Mouse (Mus musculus) cerebral cortex, adult 2 months (tissue): ENCODE results near the gene Clcnka.

Source experiments
- WGBS: fragments of 180-500 bp; shearing (Covaris S2); methylation state at CpG from one replicate; pipeline ENCODE4 v1.1.7; 2018; 5-methylcytosine and 5-hydroxymethylcytosine counted together

Gene Clcnka

DNA sequence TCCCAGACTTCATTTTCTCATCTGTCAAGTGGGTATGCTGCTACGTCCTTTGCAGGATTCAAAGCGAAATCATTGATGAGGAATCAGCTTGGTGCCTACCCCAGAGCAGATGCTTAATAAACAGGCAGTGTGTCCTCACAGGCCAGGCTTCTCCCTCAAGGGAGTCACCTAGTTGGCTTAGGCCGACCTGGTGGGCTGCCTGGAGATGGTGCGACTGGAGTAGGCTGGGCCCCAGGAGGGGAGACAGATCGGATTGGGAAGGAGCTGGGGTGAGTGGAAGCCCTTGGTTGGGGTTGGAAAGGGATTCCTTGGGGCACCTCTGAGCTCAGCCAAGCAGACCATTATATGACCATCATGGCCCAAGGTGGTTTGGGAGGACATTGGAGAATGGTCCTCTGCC lies 26.1 kb downstream of the Clcnka start:
- 96% methylated on average over 5 of the region's 5 CpGs for WGBS

DNA sequence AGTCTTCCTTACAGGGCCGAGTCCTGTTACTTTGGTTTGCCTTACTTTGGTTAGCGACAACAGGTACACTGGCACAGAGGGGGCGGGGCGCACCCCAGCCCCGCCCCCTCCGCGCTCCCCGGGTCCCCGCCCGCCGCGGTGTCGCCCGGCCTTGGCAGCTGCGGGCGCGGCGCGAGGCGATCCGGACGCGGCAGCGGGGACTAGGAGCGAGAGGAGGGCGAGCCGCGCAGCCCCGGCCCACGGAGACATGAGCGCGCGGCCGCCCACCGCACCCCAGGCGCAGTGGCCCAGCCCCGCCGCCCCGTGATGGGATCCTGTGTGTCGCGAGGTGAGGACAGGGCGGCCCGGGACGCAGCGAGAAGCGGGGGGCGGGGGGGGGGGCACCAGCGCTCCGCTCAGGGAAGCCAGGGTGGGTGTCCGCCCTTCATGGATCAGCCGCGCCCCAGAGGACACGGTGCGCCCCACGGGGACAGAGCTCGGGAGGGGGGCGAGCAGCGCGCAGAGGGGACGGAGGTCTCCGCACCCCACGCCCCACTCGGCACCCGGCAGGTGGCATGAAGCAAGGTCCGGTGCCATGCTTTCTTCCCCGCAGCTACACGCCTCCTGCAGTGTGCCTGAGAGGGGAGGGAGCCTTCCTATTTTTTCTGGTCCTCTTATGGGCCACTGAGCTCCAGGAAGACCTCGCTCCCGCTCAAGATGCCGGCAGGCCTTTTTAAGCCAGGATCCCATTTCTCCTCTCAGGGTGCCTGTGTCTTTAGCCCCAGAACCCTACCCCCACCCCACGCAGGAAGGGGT lies 30.3 kb downstream of the Clcnka start, which contains the start of gene Fam131c:
Fam131c (plus strand) TSS at position 224 of the 795 bp plus-strand sequence.
- 2% methylated on average over 47 of the region's 71 CpGs for WGBS

DNA sequence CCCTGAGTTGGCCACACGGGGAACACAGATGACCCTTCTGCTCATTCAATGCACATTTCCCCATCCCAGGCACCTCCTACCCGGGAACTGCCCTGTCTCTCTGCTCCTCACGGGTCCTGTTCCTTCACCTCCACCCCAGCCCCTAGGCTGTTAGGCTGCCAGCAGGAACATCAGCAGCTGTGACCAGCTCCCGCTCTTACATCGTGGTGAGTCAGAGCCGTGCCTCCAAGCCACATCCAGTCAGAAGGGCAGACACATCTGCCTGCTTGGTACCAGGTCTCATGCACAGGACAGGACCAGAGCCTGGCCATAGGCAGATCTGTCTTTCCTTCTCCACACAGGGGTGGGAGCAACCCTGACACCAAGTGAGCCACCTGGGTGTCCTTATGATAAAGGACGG lies 32.6 kb downstream of the Clcnka start:
- 80% methylated on average over 7 of the region's 7 CpGs for WGBS

DNA sequence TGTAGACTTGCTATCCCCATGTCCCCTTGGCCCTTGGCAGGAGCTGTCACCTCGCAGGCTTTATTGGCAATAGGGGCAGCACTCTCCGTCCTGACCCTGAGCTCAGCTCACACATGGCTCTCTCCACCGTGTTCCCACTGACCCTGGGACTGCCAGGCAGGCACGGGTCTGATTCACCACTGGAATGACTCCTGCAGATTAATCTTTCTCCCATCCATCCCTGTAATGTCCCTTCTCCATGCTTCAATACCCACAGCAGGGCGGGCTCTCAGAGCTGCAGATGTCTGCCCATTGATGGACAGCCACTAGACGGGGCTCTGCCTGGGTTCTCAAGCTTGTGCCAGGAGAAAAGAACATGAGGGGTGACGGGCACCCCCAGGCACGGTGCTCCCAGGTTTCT lies 33.4 kb downstream of the Clcnka start:
- WGBS: 70% methylated on average over 8 of the region's 8 CpGs

DNA sequence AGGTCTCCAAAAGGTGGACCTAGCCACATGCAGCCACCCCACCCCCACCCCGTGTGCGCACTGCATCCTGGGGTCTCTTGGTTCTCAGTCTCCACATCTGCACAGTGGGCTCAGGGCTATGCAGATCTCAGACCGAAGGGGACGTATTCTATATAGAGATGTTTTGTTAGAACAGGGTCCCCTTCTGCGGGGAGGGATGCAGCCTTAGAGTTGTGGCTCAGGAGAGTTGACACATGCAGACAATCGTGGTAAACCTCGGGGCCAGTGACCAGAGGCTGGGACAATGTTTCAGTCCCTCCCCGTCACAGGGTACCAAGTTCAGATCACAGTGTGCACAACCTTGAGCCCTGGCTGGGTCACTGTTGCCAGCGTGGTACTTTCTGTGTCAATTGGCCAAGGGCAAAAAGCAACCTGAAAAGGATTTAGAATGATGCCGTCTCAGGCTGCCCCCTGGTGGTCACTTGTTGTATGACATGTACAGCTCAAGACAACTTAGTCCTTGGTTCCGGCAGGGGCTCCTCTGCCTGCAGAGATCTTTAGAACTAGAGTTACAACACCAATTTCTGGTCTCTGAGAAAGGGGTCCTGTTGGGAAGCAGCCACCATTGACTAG lies 35.5 kb downstream of the Clcnka start:
- 23% methylated on average over 11 of the region's 11 CpGs for WGBS

DNA sequence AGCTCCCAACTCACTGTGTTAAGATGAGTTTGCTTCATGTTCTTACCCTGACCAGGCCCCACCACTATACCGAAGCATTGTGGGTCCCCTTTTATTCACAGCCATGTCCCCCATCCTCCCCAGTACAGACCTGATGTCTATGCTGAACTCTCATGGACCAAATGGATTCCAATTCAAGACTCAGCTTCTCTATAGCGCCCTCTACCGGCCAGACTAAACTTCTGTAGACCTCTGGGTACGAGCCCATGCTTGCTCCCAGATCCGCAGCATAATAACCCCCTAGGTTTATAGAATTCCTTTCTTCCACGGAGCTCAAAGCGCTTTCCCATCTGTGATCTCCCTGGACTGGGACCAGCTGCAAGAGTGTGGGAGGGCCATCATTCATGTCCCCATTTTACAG lies 37.7 kb downstream of the Clcnka start:
- WGBS: 40% methylated on average over 7 of the region's 7 CpGs

DNA sequence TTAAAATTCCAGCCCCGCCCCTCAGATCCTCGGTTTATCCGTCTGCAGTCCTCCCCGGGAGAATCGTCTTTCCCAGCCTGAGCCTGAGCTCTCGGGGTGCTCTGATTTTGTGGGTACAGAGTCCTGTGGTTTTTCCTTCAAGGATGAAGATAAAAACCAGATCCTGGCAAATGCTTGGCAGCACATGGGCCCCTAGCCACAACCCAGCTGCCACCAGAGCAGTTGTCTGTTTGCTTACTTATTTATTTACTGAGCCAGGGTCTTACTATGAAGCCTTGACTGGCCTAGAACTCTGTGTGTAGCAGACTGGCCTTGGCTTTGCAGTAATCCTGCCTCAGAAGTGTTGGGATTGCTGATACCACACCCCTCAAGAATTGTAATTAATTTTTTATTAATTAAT lies 39.3 kb downstream of the Clcnka start:
- 94% methylated on average over 6 of the region's 6 CpGs for WGBS

DNA sequence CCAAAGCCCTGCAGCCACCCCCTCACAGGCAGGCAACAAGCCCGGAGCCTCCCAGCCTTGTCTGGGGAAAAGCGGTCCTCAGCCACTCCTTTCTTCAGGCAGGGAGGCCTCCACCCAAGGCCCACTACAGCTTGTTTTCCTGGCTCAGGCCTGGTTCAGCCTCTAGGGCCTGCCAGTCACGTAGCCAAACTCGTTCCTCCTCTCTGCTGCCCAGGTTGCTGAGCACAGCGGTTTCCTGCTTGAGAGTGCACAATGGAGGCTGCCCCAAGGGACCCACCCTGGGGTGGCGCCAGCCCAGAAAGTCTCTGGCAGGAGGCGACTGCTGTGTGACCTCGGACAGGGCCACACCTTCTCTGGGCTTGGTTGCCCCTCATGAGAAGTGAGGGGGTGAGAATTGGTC lies 44.7 kb downstream of the Clcnka start:
- 71% methylated on average over 8 of the region's 8 CpGs for WGBS

DNA sequence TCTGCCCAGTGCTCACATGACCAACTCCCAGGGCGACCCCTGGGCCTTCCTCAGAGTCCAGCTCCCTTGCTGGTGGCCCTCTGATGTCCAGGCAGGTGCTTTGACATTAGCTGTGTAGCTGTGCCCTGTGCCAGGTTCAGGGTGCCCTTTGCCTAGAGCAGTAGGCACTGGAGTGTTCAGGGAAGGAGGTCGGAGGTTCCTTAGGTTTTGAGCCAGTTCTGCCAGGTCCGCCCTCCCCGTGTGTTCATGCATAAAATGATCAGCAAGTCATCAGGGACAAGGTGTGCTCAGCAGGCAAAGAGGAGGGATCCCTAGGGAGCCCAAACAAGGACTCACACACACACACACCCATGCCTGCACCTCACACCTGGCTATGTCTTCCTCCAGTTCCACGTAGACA lies 45.5 kb downstream of the Clcnka start:
- 95% methylated on average over 5 of the region's 5 CpGs for WGBS

DNA sequence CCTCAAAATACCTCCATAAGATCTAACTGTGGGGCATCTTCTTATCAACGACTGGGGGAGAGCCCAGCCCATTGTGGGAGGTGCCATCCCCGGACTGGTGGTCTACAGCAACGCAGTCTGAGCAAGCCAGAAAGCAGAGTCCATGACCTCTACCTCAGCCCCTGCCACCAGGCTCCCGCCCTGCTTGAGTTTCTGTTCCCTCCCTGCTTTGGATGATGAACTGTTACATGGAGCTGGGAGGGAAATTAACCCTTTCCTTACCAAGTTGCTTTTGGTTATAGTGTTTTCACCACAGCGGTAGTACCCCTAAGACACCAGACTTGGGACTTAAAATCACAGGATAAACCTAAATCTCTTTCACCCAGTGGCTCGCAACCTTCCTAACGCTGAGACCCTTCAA lies 46.6 kb downstream of the Clcnka start:
- 77% methylated on average over 7 of the region's 7 CpGs for WGBS

DNA sequence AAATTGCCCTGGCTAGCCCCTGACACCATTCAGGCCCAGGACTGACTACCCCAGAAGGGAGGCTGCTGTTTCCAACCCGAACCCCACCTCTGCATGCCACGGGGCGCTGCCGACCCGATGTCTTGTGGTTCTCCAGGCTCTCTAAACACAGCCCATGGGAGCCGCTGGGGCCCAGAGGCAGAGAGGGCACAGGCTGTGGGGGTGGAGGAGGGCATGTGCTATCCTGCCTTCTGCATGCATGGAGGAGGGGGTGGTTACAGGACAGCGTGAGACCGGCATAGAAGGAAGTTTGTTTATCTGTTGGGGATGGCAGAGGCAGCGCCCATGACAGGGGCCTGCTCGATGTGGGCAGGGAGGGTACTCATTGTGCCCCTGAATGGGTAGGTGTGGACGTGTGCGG lies 48.5 kb downstream of the Clcnka start:
- 88% methylated on average over 12 of the region's 12 CpGs for WGBS

DNA sequence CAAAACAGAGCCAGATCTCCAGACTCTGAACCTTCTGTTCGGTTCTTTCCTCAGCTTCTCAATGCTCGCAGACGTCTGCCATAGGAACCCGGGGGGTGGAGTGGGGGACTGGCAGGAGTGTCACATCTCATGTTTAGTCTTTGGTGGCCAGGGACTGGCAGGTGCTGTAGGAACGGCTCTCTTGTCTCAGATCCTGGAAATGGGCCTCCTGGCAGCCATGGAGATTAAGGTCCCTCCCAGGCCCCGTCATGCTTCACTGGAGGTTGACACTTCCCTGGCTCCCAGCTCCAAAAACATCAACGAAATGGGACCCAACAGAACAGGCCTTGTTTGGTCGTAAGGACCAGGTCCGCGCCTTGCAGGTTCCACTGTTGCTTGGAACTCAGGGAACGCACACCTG lies 49.9 kb downstream of the Clcnka start:
- 71% methylated on average over 11 of the region's 11 CpGs for WGBS

DNA sequence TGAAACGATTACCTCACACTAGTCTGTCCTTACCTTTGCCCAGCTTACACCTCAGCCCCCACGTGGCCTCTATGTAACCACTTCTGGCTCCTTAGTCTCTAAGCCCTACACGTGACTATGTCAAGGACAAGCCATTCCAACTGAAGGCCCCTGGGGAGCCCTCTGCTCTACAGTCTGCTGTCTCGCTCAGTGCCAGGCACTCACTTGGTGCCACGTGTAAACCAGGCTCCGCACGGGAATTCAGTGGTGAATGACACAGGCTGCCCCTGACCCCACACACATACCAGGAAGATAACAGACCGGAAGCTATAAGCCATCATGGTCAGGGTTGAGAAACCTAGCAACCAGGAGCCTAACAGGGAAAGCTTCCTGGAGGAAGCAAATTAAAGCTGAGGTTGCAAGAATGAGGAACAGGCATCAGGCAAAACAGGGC lies 51.1 kb downstream of the Clcnka start:
- WGBS: 85% methylated on average over 8 of the region's 8 CpGs

DNA sequence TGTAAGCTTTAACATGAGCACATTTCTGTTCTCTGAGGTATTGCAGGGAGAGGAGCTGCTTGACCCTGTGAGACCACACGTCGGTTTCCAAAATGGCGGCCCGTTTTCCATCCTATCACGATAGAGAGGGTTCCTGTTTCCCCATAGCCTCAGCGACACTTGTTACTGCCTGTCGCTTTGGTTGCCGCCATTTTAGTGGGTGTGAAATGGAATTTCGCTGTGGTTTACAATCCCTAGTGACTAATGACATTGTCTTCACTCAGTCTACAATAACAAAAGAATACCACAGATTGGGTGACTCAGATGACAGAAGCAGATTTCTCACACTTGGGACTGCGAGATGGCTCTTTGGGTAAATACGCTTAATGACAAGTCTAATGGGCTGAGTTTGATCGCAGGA lies 53.3 kb downstream of the Clcnka start:
- WGBS: 93% methylated on average over 12 of the region's 12 CpGs

DNA sequence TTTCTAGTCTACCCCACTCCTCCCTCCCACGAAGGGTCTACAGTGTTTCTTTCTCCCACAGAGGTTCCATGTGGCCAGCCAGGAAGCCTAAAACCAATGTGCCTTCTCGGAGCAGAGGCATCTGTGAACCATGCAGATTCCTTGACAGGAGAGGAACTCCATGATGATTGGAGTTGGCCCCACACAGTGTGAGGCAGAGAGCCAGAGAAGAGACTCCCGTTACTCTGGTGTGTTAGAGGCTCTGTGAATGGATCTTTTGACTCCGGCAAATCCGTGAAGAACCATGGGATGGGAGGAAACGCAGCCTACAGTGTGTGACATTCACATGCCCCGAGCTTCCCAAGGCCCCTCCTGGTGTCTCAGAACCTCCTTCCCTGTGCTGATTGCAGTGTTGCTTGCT lies 55.0 kb downstream of the Clcnka start:
- WGBS: 64% methylated on average over 7 of the region's 7 CpGs

DNA sequence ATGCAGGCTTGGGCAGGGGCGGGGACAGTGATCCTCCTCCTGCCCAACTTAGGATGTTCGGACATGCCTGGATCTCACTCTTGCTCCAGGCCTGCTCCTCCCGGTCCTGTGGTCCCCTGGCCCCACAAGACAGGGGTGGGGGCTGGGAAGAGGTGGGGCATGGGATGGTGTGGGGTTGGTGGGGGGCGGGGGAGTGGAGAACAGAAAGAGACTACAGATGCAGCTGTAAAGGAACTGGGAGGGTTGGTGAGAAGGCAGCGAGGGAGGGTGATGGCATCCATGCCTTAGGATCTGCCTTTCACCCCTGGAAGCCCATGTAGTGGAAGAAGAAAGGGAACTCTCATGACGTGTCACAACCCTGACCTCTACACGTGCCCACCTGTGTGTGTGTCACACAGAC lies 57.0 kb downstream of the Clcnka start:
- 81% methylated on average over 7 of the region's 7 CpGs for WGBS

DNA sequence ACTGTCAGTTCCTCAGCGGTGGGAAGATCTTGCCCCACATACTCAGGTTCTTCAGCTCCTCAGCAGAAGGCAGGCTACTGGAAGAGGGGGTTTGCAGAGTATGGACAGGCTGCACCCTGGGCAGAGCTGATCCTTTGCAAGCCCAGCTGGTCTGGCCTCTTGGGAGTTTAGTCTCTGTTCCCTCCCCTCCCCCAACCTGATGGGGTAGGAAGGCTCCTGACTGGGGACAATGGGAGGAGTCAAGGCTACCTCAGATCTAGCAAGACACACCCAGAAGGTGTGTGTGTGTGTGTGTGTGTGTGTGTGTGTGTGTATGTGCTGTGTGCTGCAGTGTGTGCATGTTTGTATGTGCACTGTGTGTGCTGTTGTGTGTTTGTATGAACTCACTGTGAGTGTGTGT lies 59.7 kb downstream of the Clcnka start:
- 50% methylated on average over 1 of the region's 1 CpGs for WGBS

DNA sequence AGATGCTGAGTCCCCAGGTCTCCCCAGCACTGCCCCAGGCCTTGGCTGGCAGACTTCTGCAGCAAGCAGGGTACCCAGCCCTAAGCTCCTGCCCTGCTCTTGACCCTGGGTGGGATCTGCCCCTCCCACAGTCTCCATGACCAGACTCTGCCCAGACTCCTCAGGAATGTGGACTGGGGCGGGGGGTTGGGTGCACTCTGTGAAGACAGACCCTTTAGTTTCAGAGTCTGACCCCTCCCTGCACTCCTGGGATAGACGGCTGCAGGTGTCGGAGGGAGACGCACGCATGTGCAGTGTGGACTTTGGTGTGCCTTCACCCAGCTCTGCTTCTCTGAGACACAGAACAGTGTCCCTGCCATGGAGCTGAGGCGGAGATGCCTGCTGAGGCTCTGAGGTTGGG lies 60.5 kb downstream of the Clcnka start:
- WGBS: 81% methylated on average over 6 of the region's 6 CpGs

DNA sequence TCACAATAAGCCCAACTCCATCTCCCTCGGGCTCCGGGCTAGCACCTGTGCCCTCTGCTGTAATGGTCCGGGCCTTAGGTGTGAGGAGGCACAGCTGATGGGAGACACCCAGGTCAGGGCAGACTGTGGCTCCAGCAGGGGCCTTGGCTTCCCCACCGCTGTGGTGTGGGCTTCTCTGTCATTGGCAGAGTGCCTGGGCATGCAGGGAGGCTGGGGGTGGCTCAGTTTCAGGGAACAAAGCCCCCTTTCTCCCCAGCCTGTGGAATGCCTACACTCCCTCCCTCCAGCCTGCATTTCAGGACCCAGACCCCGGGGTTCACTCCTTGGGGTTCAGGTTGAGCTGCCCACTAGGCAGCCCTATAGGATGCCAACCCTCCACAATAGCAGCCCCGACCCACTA lies 62.3 kb downstream of the Clcnka start:
- 52% methylated on average over 6 of the region's 6 CpGs for WGBS

DNA sequence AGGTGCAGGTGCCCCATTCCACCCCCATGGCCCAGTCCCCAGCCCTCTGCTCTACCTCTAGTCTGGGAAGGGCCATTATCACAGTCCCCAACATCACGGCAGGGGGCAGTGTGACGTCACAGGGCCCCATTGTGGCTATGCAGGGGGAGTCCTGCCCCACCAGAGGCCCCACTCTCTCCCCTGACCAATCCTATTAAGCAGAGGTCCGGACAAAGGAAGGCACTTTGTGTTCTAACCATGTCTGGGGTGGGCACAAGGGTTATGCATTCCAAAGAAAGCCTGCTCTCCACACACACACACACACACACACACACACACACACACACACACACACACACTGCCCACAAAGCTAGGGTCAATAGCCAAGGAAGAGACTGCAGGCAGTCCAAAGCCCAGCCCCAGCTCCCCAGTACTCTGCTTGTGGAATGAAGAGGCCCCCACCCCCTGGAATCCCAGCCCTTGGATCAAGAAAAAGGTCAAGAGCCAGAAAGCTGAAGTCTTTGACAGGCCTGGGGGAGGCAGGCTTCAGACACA lies 63.2 kb downstream of the Clcnka start:
- 52% methylated on average over 3 of the region's 3 CpGs for WGBS

DNA sequence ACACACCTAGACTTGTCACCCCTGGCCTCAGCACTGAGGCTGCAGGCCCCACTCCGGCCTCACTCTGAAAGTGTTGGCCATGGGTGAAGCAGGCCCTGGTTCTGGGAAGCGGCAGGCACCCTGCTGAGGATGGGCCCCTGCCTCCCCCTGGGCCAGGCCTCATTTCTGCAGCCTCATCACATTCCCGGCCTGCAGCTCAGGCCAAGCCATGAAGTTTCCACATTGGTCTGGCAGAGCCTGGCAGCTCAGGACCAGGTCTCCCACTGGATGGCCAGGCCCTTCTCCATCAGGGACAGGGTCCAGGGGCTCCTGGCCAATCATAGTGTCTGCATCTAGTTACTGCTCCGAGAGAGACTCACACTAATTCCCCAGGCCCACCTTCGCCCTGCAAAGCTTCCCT lies 63.8 kb downstream of the Clcnka start:
- 80% methylated on average over 5 of the region's 5 CpGs for WGBS
